Mouse (Mus musculus) limb, embryonic 15.5 days (tissue): ENCODE measurements around the gene Nisch. TPM values are rescaled to one million over a fixed set of nuclear protein-coding genes. Genes with fewer than 3 reads are reported as not detected.

ENCODE experiments used
- ATAC-seq: fragments of 200-750 bp; cut with Nextera tagmentation; 2 replicates; pipeline ENCODE4 v1.8.0; 2017; ENCODE audit warnings: low read depth, moderate TSS enrichment; ENCODE audit not compliant: insufficient number of reproducible peaks, low FRiP score, low TSS enrichment
- H3K27ac ChIP-seq: fragments of 300-500 bp; sonication (generic); 2 replicates; pipeline ENCODE4 v1.5.1; 2015; ENCODE audit warnings: moderate library complexity, mild to moderate bottlenecking, inconsistent platforms
- H3K27me3 ChIP-seq: fragments of 300-500 bp; sonication (generic); 2 replicates; pipeline ENCODE4 v1.6.1; 2015; ENCODE audit warnings: inconsistent platforms
- H3K36me3 ChIP-seq: fragments of 300-500 bp; sonication (generic); 2 replicates; pipeline ENCODE4 v1.6.1; 2015; ENCODE audit warnings: inconsistent platforms
- H3K4me1 ChIP-seq: fragments of 300-500 bp; sonication (generic); 2 replicates; pipeline ENCODE4 v1.6.1; 2015; ENCODE audit warnings: inconsistent platforms
- H3K4me2 ChIP-seq: fragments of 300-500 bp; sonication (generic); 2 replicates; pipeline ENCODE4 v1.6.1; 2015; ENCODE audit warnings: mild to moderate bottlenecking, inconsistent platforms
- H3K4me3 ChIP-seq: fragments of 300-500 bp; sonication (generic); 2 replicates; pipeline ENCODE4 v1.5.1; 2015; ENCODE audit warnings: mild to moderate bottlenecking, inconsistent platforms
- H3K9ac ChIP-seq: fragments of 300-500 bp; sonication (generic); 2 replicates; pipeline ENCODE4 v1.6.1; 2015; ENCODE audit warnings: inconsistent platforms
- H3K9me3 ChIP-seq: fragments of 300-500 bp; sonication (generic); 2 replicates; pipeline ENCODE4 v1.6.1; 2016; ENCODE audit warnings: inconsistent platforms
- WGBS: fragments of 180-500 bp; shearing (Covaris S2); methylation state at CpG from one replicate; pipeline ENCODE4 v1.1.7; 2015; 5-methylcytosine and 5-hydroxymethylcytosine counted together
- polyA plus RNA-seq: library from polyadenylated mRNA; unstranded; fragments of >200 nt; fragmentation: Nextera tagmentation; extraction: Ambion mirVana; gene quantifications from 2 replicates; pipeline ENCODE4 v1.2.1, GENCODE M21; 2015

Gene Nisch
- polyA plus RNA-seq, 1 experiment from 2014 or later, result 336 TPM

- no peak overlapping the region for H3K4me3 ChIP-seq
- no peaks in the 10 kb centered on the region for H3K36me3 ChIP-seq
- H3K4me1 ChIP-seq, result peaks cover 26% of the 10 kb centered on the region
- no peak for ATAC-seq
- WGBS, result 89% methylated on average over 3 of the region's 3 CpGs
- H3K9me3 ChIP-seq, result no peaks in the 10 kb centered on the region
- H3K4me2 ChIP-seq, result no peak overlapping the region
- H3K27ac ChIP-seq, result no peak overlapping the region
- no peaks in the 10 kb centered on the region for H3K27me3 ChIP-seq
- H3K9ac ChIP-seq, result no peak overlapping the region
Observed at GRCm38 (mm10) chr14:31214684-31215083, 2.1 kb downstream of the Nisch start.

DNA sequence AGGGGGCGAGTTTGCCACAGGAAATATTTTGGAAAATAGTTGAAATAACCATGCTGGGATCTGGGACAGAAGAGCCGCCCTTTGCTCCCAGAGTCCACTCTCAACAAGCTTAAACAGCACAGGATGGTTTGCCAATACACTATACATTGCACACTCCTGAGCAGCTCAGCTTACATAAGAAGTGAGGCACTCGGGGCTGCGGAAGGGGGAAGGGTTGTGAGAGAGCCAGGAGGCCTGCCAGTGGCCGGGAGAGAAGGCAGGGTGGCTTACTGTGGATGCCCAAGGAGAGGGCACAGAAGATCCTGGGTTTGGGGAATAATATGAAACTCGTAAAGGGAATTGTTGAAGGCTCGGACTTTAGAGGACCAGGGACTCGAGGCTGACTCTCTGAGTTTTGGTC lies 2.9 kb downstream of the Nisch start:
- no peak for ATAC-seq
- no peak overlapping the region for H3K9ac ChIP-seq
- no peak overlapping the region for H3K4me3 ChIP-seq
- H3K9me3 ChIP-seq, result no peaks in the 10 kb centered on the region
- H3K4me1 ChIP-seq, result peaks cover 26% of the 10 kb centered on the region
- WGBS, result 64% methylated on average over 8 of the region's 8 CpGs
- H3K27ac ChIP-seq, result no peak overlapping the region
- no peaks in the 10 kb centered on the region for H3K27me3 ChIP-seq
- no peak overlapping the region for H3K4me2 ChIP-seq
- no peaks in the 10 kb centered on the region for H3K36me3 ChIP-seq

- no peak overlapping the region for H3K9ac ChIP-seq
- no peak overlapping the region for H3K4me2 ChIP-seq
- H3K4me1 ChIP-seq, result peaks cover 20% of the 10 kb centered on the region
- H3K27me3 ChIP-seq, result no peaks in the 10 kb centered on the region
- WGBS, result 61% methylated on average over 3 of the region's 3 CpGs
- H3K4me3 ChIP-seq, result no peak overlapping the region
- no peaks in the 10 kb centered on the region for H3K36me3 ChIP-seq
- no peaks in the 10 kb centered on the region for H3K9me3 ChIP-seq
- H3K27ac ChIP-seq, result no peak overlapping the region; the same call in 1 of the 2 replicates
- no peak for ATAC-seq
Observed at GRCm38 (mm10) chr14:31212499-31212898, 4.2 kb downstream of the Nisch start.

GRCm38 (mm10) chr14:31211854-31212253 lies 4.9 kb downstream of the Nisch start:
- no peak for ATAC-seq
- 85% methylated on average over 6 of the region's 6 CpGs for WGBS
- Histone ChIP-seq H3K27ac (no peak overlapping the region), H3K4me1 (peaks cover 21% of the 10 kb centered on the region), H3K27me3 (no peaks in the 10 kb centered on the region), H3K4me2 (no peak overlapping the region), H3K36me3 (no peaks in the 10 kb centered on the region), H3K4me3 (no peak overlapping the region), H3K9me3 (no peaks in the 10 kb centered on the region), H3K9ac (no peak overlapping the region)

- H3K4me3 ChIP-seq, result no peak overlapping the region
- peaks cover 4% of the 10 kb centered on the region for H3K36me3 ChIP-seq
- H3K4me1 ChIP-seq, result peaks cover 30% of the 10 kb centered on the region
- H3K9me3 ChIP-seq, result no peaks in the 10 kb centered on the region
- ATAC-seq, result no peak
- no peak overlapping the region for H3K4me2 ChIP-seq
- peak overlapping the region; percentile 33; the same call in 1 of the 2 replicates for H3K27ac ChIP-seq
- H3K9ac ChIP-seq, result no peak overlapping the region
- 69% methylated on average over 4 of the region's 4 CpGs for WGBS
- H3K27me3 ChIP-seq, result no peaks in the 10 kb centered on the region
Observed at GRCm38 (mm10) chr14:31209133-31209557, 7.6 kb downstream of the Nisch start.

DNA sequence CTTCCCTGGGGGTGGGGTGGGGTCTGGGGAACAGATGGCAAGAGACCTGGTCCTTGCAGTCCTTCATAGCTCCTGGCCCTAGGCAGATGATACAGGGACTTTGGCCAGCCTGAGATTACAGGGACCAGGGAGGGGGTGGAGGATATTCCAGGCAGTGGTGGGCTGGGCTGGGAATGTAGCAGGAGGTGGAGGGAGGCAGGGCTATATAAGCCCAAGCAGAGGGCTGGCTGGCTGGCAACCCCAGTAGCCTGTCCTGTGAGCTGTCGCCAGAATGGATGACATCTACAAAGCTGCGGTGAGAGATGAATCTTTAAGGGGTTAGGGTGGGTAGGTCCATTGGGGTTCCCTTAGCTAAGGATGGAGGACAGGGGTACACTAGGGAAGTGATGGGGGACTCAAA lies 8.7 kb downstream of the Nisch start, which contains the start of gene Tnnc1:
TSS of gene Tnnc1 (plus strand) at position 229 of the 400 bp plus-strand sequence.
- Histone ChIP-seq H3K4me1 (peaks cover 28% of the 10 kb centered on the region), H3K27ac (peak within 1 kb of the TSS; percentile 96; the same call in 1 of the 2 replicates), H3K4me2 (peak within 1 kb of the TSS; percentile 85), H3K27me3 (no peaks in the 10 kb centered on the region), H3K36me3 (peaks cover 14% of the 10 kb centered on the region), H3K9ac (no peak within 1 kb of the TSS), H3K4me3 (peak within 1 kb of the TSS; percentile 74; the same call in 1 of the 2 replicates), H3K9me3 (no peaks in the 10 kb centered on the region)
- ATAC-seq, result no peak
- 67% methylated on average over 2 of the region's 2 CpGs for WGBS

GRCm38 (mm10) chr14:31207070-31207830 lies 9.5 kb downstream of the Nisch start:
- peak overlapping the region; percentile 85 for H3K4me2 ChIP-seq
- peaks cover 20% of the 10 kb centered on the region for H3K4me1 ChIP-seq
- H3K27ac ChIP-seq, result peak overlapping the region; percentile 96
- no peaks in the 10 kb centered on the region for H3K27me3 ChIP-seq
- no peaks in the 10 kb centered on the region for H3K9me3 ChIP-seq
- H3K9ac ChIP-seq, result peak overlapping the region; percentile 47; the same call in 1 of the 2 replicates
- 0 out of 2 replicates have a peak, but pooled peaks have one; percentile 3 for ATAC-seq
- H3K4me3 ChIP-seq, result peak overlapping the region; percentile 74
- WGBS, result 78% methylated on average over 13 of the region's 13 CpGs
- peaks cover 22% of the 10 kb centered on the region for H3K36me3 ChIP-seq

- H3K4me3 ChIP-seq, result peak overlapping the region; percentile 74
Observed at GRCm38 (mm10) chr14:31206472-31206981, 10.2 kb downstream of the Nisch start.

GRCm38 (mm10) chr14:31205562-31206467 lies 10.9 kb downstream of the Nisch start:
- under 1% methylated on average over 39 of the region's 39 CpGs for WGBS
- peak; percentile 62; the same call in 1 of the 2 replicates for ATAC-seq
- Histone ChIP-seq H3K9ac (peak overlapping the region; percentile 93), H3K27ac (peak overlapping the region; percentile 96), H3K27me3 (no peaks in the 10 kb centered on the region), H3K4me3 (peak overlapping the region; percentile 74), H3K4me2 (peak overlapping the region; percentile 85), H3K9me3 (no peaks in the 10 kb centered on the region), H3K36me3 (peaks cover 35% of the 10 kb centered on the region), H3K4me1 (peaks cover 18% of the 10 kb centered on the region)

More at GRCm38 (mm10) chr14:31206472-31206981, 10.2 kb downstream of the Nisch start:
- Histone ChIP-seq H3K4me2 (peak overlapping the region; percentile 85), H3K9me3 (no peaks in the 10 kb centered on the region), H3K9ac (peak overlapping the region; percentile 93), H3K36me3 (peaks cover 29% of the 10 kb centered on the region), H3K27ac (peak overlapping the region; percentile 96), H3K4me1 (peaks cover 18% of the 10 kb centered on the region), H3K27me3 (no peaks in the 10 kb centered on the region)
- ATAC-seq, result peak; percentile 69
- under 1% methylated on average over 48 of the region's 48 CpGs for WGBS

DNA sequence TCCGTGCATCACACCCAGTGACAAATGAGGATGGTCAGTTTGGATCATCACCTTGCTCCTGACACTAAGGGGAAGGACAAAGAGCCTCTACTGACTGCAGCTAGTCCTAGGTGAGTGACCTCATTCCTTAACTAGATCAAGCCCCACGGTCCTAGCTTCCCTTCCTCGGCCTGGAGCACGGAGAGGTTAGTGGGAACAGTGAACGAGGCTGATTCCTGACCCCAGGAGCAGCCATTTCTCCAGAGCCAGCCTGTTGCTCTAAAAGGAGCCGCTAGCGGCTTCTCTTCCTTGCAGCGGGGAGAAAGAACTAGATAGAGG lies 11.5 kb downstream of the Nisch start:
- ATAC-seq, result no peak
- H3K27ac ChIP-seq, result peak overlapping the region; percentile 96
- H3K9me3 ChIP-seq, result no peaks in the 10 kb centered on the region
- WGBS, result 15% methylated on average over 8 of the region's 8 CpGs
- peak overlapping the region; percentile 74 for H3K4me3 ChIP-seq
- peak overlapping the region; percentile 85 for H3K4me2 ChIP-seq
- no peaks in the 10 kb centered on the region for H3K27me3 ChIP-seq
- H3K4me1 ChIP-seq, result peaks cover 21% of the 10 kb centered on the region
- peaks cover 41% of the 10 kb centered on the region for H3K36me3 ChIP-seq
- H3K9ac ChIP-seq, result peak overlapping the region; percentile 93

GRCm38 (mm10) chr14:31204844-31205243 lies 11.9 kb downstream of the Nisch start:
- Histone ChIP-seq H3K27ac (peak overlapping the region; percentile 96), H3K4me2 (peak overlapping the region; percentile 85), H3K4me1 (peaks cover 22% of the 10 kb centered on the region), H3K27me3 (no peaks in the 10 kb centered on the region), H3K9ac (peak overlapping the region; percentile 93; the same call in 1 of the 2 replicates), H3K9me3 (no peaks in the 10 kb centered on the region), H3K36me3 (peaks cover 45% of the 10 kb centered on the region), H3K4me3 (peak overlapping the region; percentile 74)
- no peak for ATAC-seq
- 68% methylated on average over 4 of the region's 4 CpGs for WGBS
